Mouse (Mus musculus) left cerebral cortex, postnatal 36 days (tissue): ENCODE results near the gene Atp1a4. TPM values are rescaled to one million over a fixed set of nuclear protein-coding genes. Genes with fewer than 3 reads are reported as not detected.
A peak's percentile ranks its signal among the peaks of the same experiment; 100 is the strongest.

Experiments used
- DNase-seq, 2 experiments: peaks; one replicate each; pipeline ENCODE4 v3.0.0; 2021 to 2022; ENCODE audit warnings: low spot score in 2 of 2, mixed read lengths in 1 of 2
- intact Hi-C: fragments of 180-260 bp; cut with DNase I; formaldehyde crosslinking; loops from one replicate; pipeline ENCODE4 v1.15.1; 2025
- total RNA-seq, 2 experiments: library from RNA; stranded (reverse); gene quantifications; 2 replicates each; pipeline ENCODE4 v1.2.3; 2021

Atp1a4 gene
- total RNA-seq, 2 experiments from 2014 or later = not detected

DNA sequence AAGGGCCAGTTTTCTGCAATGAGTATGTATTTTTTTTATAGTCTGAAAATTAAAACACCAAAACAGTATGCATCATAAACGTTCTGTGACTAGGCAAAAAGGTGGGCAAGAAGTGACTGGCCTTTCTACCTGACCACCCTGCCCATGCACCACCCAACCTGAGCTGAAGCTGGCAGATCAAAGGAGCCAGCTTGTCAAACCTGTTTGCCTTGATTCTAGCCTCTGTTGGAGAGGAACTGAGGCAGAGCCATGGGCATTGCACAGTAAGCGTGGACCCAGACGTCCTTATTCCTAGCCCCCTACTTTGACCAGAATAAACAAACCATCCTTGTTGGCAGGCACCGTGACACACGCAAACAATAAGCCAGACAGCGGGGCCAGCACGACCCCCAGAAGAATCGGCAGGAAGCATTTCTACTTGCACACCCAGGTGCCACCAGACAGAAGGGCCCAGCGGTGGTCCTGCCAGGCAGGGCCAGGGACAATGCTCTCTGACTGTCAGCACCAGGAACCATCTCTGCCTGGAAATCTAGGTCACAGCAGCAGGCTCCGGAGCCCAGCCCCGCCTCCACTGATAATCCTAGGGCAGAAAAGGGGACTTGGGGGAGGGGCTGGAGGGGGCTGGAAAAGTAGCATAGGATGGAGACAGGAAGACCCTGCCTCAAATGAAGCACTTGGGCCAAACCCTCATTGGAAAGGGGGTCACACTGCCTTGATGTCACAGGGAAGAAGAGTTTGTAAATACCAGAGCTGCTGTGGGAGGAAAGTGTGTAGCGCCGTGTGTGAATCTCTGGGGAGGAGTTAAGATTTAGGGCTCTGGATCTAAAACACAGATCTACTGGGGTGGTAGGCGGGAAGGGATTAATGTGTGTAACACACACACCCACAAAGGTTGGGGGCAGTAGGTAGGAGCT, 56.0 kb downstream of the Atp1a4 start:
- intact Hi-C loops = loop anchor here (2.0 kb wide), 1 partner anchor 109 kb away; no protein-coding TSS in a partner anchor
- DNase-seq = no peak

GRCm38 (mm10) chr1:172200871-172201447, 57.3 kb downstream of the Atp1a4 start:
- DNase-seq = peak; percentile 74 to 75
- intact Hi-C loops = no loop called here

DNA sequence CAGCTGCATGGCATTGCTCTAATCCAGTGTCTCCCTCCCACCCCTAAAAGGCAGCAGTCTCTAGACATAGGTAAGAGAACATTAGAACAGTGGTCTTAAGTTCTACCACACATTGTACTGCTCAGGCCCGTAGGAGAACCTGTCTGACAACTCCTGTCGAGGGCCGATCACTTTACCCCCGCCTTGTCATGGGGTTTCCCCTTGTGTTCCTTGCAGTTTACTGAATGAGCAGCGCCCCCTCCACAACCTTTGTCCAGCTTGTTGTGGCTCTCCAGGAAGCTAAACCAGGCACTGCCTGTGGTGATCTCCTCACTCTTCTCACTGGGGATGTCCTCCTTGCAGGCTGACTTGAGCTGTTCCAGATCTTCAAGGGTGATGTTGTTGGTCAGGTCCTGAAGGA, 58.1 kb downstream of the Atp1a4 start:
- DNase-seq = no peak
- intact Hi-C loops = no loop called here

DNA sequence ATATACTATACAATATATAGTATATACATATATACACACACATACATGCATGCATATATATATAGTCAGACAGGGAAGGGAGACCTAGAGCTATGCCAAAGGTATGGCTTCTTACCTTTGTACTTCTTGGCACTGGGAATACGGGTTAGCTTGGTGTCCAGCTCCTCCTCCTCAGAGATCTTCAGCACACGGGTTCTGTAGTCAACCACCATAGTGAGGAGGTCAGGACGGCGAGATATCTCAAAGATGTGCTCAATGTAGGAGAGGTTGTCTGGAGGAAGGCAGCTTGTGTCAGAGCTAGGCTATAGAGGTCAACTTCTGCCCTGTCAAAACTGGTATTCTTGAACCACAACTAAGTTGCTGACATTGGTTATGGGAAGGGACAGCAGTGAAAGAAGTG, 59.2 kb downstream of the Atp1a4 start:
- intact Hi-C loops = no loop called here
- DNase-seq = no peak

GRCm38 (mm10) chr1:172198316-172198715, 59.9 kb downstream of the Atp1a4 start:
- intact Hi-C loops = no loop called here

GRCm38 (mm10) chr1:172197851-172198250, 60.4 kb downstream of the Atp1a4 start:
- DNase-seq = no peak
- intact Hi-C loops = no loop called here

More at GRCm38 (mm10) chr1:172198316-172198715, 59.9 kb downstream of the Atp1a4 start:
- no peak for DNase-seq

DNA sequence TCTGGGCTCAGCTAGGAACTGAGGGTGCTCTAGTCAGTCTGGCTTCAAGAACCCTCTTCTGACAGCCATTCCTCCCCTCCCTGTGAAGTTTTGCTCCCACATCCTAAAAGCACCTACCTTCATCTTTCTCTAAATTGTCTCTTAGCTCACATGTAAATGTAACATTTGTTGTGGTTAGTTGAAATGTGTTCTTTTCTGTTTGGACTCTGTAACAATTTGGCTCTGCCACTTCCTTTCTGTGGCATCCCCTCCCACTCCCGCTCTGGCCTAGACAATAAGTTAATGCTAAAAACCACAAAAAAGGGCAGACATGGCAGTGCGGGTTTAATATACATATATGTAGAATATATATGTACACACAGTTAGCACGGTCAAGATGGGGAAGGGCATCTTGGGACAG, 61.1 kb downstream of the Atp1a4 start:
- intact Hi-C loops = no loop called here
- no peak for DNase-seq

DNA sequence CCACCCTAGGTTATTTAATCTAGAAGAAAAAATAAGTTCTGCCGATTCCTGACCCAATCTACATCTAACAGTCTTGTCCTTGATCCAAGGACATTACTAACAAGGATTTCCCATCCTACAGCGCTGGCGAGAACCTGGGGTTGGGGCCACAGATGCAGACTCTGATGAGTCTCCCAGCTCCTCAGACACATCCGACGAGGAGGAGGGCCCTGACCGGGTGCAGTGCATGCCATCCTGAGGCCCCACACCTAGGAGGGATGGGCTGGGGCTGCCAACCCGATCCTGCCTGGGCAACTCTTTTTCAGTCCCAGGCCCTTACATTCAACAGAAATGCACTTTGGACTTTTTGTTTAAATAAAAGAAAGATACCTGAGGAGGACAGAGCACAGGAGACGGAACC, 63.8 kb downstream of the Atp1a4 start:
- DNase-seq = no peak
- intact Hi-C loops = loop anchor here (5.0 kb wide), 1 partner anchor 42 kb away; no protein-coding TSS in a partner anchor

DNA sequence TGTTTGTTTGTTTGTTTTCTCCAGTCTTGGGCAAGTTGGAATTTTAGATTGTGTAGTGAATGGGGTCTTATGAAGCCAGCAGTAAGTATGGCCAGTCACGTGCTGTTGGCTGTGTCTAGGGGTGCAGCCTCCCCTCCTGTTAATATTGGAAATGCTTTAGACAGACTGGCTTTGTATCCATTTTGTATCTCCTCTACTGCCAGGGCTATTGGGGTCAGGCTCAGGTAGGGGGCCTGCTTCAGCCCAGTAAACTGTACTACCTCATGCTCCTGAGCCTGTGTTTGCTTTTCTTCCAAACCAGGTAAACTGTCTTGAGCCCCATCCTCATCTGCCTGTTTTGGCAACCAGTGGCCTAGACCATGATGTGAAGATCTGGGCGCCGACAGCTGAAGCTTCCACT, 66.0 kb downstream of the Atp1a4 start:
- no peak for DNase-seq
- intact Hi-C loops = loop anchor here (5.0 kb wide), 1 partner anchor 40 kb away; no protein-coding TSS in a partner anchor

DNA sequence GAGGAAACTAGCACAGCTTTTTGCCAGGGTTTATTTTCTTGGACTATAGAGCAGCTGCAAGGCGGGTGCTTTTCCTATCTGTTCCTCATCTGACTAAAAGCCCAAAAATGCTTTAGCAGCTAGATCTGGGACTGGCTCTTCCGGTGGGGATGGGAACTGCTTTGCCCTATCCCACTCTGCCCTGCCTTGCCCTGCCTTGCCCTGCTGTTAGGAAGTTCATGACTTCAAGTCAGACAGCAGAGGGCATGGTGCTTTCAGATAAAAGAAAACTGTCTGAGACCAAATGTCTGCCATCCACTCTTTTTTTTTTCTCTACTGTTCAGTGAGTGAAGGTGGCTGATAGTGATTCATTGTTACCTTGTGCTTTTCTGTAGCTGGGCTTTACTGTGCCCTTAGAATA, 66.6 kb downstream of the Atp1a4 start:
- intact Hi-C loops = loop anchor here (5.0 kb wide), 1 partner anchor 39 kb away; no protein-coding TSS in a partner anchor
- no peak for DNase-seq

DNA sequence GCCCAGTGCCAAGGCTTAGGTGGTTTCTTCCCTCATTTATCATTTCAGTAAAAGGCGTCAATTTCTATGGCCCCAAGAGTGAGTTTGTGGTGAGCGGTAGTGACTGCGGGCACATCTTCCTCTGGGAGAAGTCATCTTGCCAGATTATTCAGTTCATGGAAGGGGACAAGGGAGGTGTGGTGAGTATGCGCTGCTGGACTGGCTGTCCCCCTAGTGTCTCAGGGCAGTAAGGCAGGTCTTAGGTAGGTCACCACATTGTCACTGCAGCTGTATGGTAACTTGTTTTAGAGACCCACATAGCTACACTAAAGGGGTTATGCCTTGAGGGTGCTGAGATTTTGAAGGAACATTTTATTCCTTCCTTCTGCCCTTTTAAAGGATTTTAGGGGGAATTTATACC, 69.3 kb downstream of the Atp1a4 start:
- no peak for DNase-seq
- intact Hi-C loops = no loop called here

DNA sequence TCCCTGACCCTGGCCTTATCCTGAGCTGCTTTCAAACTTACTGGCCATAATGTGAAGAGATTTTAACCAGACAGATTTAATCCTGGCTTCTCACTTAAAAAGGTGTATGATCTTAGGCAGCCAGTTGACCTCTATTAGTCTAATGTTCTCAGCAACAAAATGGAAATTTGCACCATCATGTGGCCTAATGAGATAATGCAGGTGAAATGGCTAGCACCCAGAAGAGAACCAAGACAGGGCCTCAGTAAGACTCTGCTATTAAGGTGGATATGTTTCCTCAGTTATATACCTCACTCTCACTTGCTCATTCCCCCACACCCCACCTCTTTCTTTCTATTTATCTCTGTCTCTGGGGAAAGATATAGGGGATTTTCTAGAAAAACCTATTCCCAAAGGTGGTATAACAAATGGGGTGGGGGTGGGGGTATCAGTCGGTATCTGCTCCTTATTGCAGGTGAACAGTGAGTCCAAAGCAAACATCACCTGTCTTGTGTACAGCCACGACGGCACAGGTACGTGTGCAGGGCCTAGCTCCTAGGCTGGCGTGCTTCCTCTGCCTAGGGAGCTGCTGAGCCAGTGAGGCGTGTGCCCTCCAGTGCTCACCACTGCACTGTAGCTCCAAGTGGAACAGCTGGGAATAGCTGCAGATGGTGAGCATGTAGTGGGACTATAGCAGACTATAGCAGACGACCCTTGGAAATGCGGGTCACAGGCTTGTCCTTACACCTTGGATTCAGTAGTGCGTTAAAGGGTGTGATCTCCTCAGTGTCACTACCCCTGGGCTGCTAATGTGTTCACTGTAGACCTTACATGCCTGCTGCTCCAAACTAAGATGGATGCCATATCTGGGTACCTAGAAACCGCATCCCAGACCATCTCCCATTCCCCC, 71.6 kb downstream of the Atp1a4 start:
- DNase-seq = no peak
- intact Hi-C loops = no loop called here

DNA sequence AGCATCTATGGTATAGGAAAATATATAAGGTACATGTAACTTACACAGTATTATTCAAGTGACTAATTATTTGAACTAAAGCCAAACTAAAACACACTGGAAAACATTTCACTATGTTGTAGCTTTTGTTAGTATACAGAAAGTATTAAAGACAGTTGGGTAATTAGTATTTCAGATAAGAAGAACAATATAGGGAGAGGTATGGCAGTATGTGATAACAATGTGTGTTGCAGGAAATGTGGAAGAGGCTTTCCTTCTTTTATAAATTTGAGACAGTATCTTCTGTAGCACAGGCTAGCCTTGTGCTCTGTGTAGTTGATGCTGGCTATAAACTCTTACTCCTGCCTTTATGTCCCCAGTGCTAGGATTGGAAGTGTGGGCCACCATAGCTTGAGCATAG, 74.3 kb downstream of the Atp1a4 start:
- intact Hi-C loops = no loop called here
- no peak for DNase-seq

DNA sequence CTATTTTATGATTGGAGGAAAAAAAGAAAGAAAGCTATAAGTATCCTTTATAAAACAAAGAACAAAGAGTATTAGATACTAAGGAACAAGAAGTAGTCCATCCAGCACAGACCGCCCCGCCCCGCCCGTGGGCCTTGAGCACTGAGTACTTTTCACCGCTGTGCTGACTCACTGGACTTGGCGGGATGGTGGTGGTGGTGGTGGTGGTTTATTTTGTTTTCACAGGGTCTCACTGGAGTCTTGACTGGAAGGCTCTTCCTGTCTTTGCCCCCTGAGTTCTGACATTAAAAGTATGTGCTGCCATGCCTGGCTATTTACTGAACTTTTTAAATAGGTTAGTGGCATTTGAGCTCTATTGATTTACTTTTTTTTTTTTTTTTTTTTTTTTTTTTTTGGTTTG, 75.2 kb downstream of the Atp1a4 start:
- DNase-seq = no peak
- intact Hi-C loops = no loop called here

- no peak for DNase-seq
- intact Hi-C loops = no loop called here
These were observed 76.4 kb downstream of the Atp1a4 start for GRCm38 (mm10) chr1:172181777-172182176.

GRCm38 (mm10) chr1:172180881-172181280, 77.3 kb downstream of the Atp1a4 start:
- DNase-seq = no peak
- intact Hi-C loops = no loop called here

DNA sequence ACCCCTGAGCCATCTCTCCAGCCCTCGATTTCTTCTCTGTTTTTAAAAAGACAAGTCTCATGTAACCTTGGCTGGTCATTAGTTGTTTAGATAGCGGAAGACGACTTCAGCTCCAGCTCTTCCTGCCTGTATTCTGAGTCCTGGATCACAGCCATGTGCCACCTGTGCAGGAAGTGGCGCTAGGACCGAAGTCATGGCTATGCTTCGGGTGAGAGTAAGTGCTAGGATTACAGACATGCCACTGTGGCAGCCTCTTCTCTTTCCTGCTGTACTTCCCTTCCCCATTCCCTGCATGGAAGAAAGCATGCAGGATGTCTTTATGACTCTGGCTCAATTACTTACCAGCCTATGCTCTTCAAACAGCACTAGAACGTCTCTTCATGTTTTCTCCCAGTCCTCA, 79.1 kb downstream of the Atp1a4 start:
- no peak for DNase-seq
- intact Hi-C loops = no loop called here

GRCm38 (mm10) chr1:172177791-172178190, 80.4 kb downstream of the Atp1a4 start:
- DNase-seq = no peak
- intact Hi-C loops = no loop called here
